Mouse (Mus musculus) central nervous system, embryonic 11.5 days (tissue): ENCODE data around the gene Rec114. TPM values are rescaled to one million over a fixed set of nuclear protein-coding genes. Genes with fewer than 3 reads are reported as not detected.

ENCODE experiments used
- polyA plus RNA-seq: library from polyadenylated mRNA; depleted of rRNA; stranded (reverse); fragments of >200 nt; gene quantifications from 2 replicates; pipeline ENCODE4 v1.2.3, GENCODE M21; 2012; rRNA removed

The Rec114 gene
- 1.2 and 2.5 TPM in 2 replicates for polyA plus RNA-seq

GRCm38 (mm10) chr9:58743702-58744248 lies at the start of gene Rec114:
Gene Rec114, minus strand, starts transcription at chr9:58743964.

Other genes starting within 250 kb of the Rec114 start
- 26.9 and 35.4 TPM in 2 replicates for gene Cd276, start 188.5 kb downstream of the Rec114 start, polyA plus RNA-seq
- gene Nptn, start 161.7 kb downstream of the Rec114 start, polyA plus RNA-seq: 104 and 159 TPM in 2 replicates
- gene Hcn4, start 79.4 kb upstream of the Rec114 start, polyA plus RNA-seq: 4.2 and 4.7 TPM in 2 replicates